Mouse (Mus musculus) heart, embryonic 12.5 days (tissue): ENCODE measurements at regions not wholly inside any gene's neighbourhood (a gene's known extent, or its start where the extent isn't known, plus 50 kb on each side); places are given as distances from the start of the nearest gene placed in this dataset.

Experiments
- ATAC-seq: fragments of 200-750 bp; cut with Nextera tagmentation; 2 replicates; pipeline ENCODE4 v1.8.0; 2017; ENCODE audit warnings: moderate TSS enrichment, moderate library complexity; ENCODE audit not compliant: insufficient number of reproducible peaks, low FRiP score
- H3K27ac ChIP-seq: fragments of 300-500 bp; sonication (generic); 2 replicates; pipeline ENCODE4 v1.5.1; 2016; ENCODE audit warnings: mild to moderate bottlenecking, moderate library complexity; ENCODE audit not compliant: poor library complexity, severe bottlenecking
- H3K27me3 ChIP-seq: fragments of 300-500 bp; sonication (generic); replicated peaks from 2 replicates; pipeline ENCODE4 v1.6.1; 2016; ENCODE audit warnings: mild to moderate bottlenecking, moderate library complexity
- H3K36me3 ChIP-seq: fragments of 300-500 bp; sonication (generic); 2 replicates; pipeline ENCODE4 v1.6.1; 2016; ENCODE audit warnings: mild to moderate bottlenecking, moderate library complexity
- H3K4me1 ChIP-seq: fragments of 300-500 bp; sonication (generic); replicated peaks from 2 replicates; pipeline ENCODE4 v1.6.1; 2016; ENCODE audit warnings: mild to moderate bottlenecking
- H3K4me2 ChIP-seq: fragments of 300-500 bp; sonication (generic); 2 replicates; pipeline ENCODE4 v1.6.1; 2016; ENCODE audit warnings: mild to moderate bottlenecking, moderate library complexity
- H3K4me3 ChIP-seq: fragments of 300-500 bp; sonication (generic); 2 replicates; pipeline ENCODE4 v1.5.1; 2016; ENCODE audit warnings: mild to moderate bottlenecking
- H3K9ac ChIP-seq: fragments of 300-500 bp; sonication (generic); 2 replicates; pipeline ENCODE4 v1.6.1; 2016; ENCODE audit warnings: mild to moderate bottlenecking, moderate library complexity
- H3K9me3 ChIP-seq: fragments of 300-500 bp; sonication (generic); replicated peaks from 2 replicates; pipeline ENCODE4 v1.6.1; 2016; ENCODE audit warnings: mild to moderate bottlenecking, moderate library complexity
- WGBS: fragments of 180-500 bp; shearing (Covaris S2); methylation state at CpG from one replicate; pipeline ENCODE4 v1.1.7; 2016; 5-methylcytosine and 5-hydroxymethylcytosine counted together

DNA sequence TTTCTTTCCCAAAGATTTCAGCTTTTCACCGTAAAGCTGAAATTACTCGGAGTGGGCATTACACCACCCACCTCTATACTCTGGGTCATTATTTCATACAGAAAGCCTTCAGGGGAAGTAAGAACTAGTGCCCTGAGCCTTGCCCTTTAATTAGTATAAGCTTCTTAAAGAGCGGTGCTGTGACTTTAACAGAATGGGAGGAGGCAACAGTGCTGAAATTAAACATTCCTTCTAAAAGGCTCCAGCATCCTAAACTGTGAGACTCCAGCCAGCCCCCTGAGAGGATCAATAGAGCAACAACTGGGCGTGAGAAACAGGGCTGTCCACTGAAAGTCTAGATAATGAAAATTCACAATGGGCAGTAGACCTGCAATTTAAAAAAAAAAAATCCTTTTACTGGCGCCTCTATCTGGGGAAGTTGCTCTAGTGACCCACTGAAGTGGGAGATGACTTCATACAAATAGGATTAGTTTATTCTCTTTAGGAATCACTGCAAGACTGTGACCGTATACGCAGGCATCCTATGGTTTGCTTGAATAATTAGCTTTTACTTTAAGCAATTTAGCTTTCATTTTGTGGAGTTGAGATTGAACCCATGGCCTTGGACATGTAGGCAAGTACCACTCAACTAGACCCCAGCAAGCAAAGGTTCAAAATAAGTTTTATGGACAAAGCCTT is 233.9 kb downstream of the Ube2cbp start:
- no peak overlapping the region for H3K4me2 ChIP-seq
- ATAC-seq = no peak
- H3K9me3 ChIP-seq = no peaks in the 10 kb centered on the region
- 61% methylated on average over 7 of the region's 7 CpGs for WGBS
- no peaks in the 10 kb centered on the region for H3K27me3 ChIP-seq
- H3K36me3 ChIP-seq = no peaks in the 10 kb centered on the region
- H3K9ac ChIP-seq = no peak overlapping the region
- no peak overlapping the region for H3K4me3 ChIP-seq
- H3K27ac ChIP-seq = no peak overlapping the region
- 0 out of 2 replicates have a peak, but pooled peaks cover 7% of the 10 kb centered on the region for H3K4me1 ChIP-seq

DNA sequence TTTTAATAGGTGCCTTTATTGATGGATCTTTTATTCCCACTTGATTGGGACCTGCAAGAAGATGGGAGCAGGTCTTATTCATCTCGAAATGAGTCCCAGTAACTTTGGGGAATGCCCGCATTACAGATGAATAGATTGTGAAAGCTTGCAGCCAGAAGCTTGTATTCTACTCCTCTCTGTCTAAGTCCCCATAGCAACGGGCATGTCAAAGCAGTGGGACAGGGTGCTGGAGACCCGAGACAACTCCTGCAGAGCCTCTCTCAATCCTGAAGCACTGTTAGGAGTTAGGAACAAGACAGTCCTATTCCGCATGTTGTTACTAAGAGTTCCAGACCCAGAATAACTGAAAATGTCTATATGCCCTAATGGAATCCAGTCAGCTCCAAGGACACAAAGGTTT is 233.1 kb downstream of the Ube2cbp start:
- H3K4me3 ChIP-seq = no peak overlapping the region
- H3K27me3 ChIP-seq = no peaks in the 10 kb centered on the region
- ATAC-seq = no peak
- 0 out of 2 replicates have a peak, but pooled peaks cover 7% of the 10 kb centered on the region for H3K4me1 ChIP-seq
- H3K27ac ChIP-seq = no peak overlapping the region
- H3K36me3 ChIP-seq = no peaks in the 10 kb centered on the region
- no peak overlapping the region for H3K4me2 ChIP-seq
- WGBS = 80% methylated on average over 5 of the region's 5 CpGs
- H3K9me3 ChIP-seq = no peaks in the 10 kb centered on the region
- no peak overlapping the region for H3K9ac ChIP-seq

DNA sequence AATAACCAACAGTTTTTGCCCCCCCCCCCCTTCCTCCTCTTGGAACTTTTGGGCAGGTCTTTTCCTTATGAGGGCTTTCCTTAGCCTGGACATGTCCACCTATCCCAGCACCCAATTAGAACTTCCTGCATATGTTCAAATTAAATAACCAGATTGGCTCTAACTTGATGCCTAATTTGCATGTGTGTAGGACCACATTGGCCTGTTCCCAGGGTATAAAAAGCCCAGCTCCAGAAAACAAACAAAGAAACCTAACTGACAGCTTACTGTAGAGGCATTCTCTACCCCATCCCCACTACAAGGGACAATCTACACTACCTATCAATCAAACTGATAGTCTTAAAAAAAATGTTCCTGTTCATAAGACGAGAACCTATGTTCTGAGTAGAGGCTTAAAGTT is 232.6 kb downstream of the Ube2cbp start:
- ATAC-seq = no peak

DNA sequence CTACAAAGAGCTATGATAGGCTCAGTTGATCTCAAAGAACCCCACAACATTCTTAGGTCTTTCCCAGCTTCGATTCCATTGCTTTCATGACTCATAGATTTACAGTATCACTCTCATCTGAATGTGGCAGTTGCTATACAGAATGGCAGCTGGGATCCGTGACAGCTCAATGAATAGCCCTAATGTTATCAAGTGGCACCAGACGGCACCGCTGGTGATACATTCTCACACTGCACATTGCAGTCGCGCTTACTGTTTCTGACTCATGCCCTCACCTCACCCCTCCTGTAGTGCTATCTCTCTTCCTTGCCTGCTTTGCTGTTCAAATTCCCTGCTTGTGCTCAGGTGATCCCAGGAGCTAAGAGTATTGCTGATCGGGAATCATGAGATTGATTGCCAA is 231.0 kb downstream of the Ube2cbp start:
- no peaks in the 10 kb centered on the region for H3K9me3 ChIP-seq
- H3K4me1 ChIP-seq = 0 out of 2 replicates have a peak, but pooled peaks cover 7% of the 10 kb centered on the region
- no peak overlapping the region for H3K9ac ChIP-seq
- no peaks in the 10 kb centered on the region for H3K36me3 ChIP-seq
- ATAC-seq = 0 out of 2 replicates have a peak, but pooled peaks have one; percentile 22
- 48% methylated on average over 7 of the region's 7 CpGs for WGBS
- H3K27me3 ChIP-seq = no peaks in the 10 kb centered on the region
- H3K4me2 ChIP-seq = no peak overlapping the region
- no peak overlapping the region for H3K27ac ChIP-seq
- no peak overlapping the region for H3K4me3 ChIP-seq

More for the DNA sequence above, 232.6 kb downstream of the Ube2cbp start:
- Histone ChIP-seq H3K9ac (no peak overlapping the region), H3K36me3 (no peaks in the 10 kb centered on the region), H3K4me2 (no peak overlapping the region), H3K27me3 (no peaks in the 10 kb centered on the region), H3K4me1 (0 out of 2 replicates have a peak, but pooled peaks cover 7% of the 10 kb centered on the region), H3K27ac (no peak overlapping the region), H3K9me3 (no peaks in the 10 kb centered on the region), H3K4me3 (no peak overlapping the region)
- WGBS = 71% methylated on average over 1 of the region's 1 CpGs

DNA sequence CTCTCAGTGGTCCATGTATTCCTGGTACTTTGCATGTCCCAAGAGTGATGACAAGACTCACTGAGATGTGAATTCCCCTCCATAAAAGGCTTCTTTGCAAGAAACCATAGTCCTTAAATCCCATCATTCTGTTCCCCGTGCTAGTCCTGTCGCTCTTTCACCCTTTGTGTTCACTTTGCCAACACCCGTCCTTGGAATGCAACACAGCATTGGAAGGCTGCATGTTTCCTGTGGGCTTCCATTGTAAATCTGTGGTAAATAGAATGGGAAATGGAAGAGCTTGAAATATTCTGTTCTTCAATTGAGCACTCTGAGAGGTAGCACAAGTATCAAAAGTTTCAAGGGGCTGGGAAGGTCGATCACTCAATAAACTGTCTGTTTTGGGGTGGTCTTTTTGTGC is 226.1 kb downstream of the Ube2cbp start:
- WGBS = 73% methylated on average over 4 of the region's 4 CpGs
- peaks cover 11% of the 10 kb centered on the region; the same call in 1 of the 2 replicates for H3K4me1 ChIP-seq
- no peaks in the 10 kb centered on the region for H3K36me3 ChIP-seq
- no peak overlapping the region for H3K9ac ChIP-seq
- no peak overlapping the region for H3K4me2 ChIP-seq
- H3K4me3 ChIP-seq = no peak overlapping the region
- no peaks in the 10 kb centered on the region for H3K27me3 ChIP-seq
- ATAC-seq = no peak
- no peak overlapping the region for H3K27ac ChIP-seq
- H3K9me3 ChIP-seq = no peaks in the 10 kb centered on the region

DNA sequence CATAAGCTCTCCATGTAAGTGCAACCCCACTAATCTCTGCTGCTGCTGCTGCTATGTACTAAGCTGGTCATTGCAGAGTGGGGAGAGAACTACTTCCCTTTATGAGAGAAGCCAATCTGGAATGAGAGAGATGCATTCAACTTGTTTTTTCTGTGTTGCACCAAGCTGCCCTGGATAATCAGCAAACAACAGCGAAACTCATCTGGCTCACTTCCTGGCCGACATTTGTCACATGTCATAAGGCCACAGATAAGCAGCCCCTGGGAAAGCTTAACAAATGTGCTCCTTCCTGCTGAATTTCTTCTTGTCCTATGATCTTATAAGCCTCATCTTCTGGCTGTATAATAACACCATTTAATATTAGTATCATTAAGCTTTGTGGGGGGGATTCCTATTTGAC is 224.5 kb downstream of the Ube2cbp start:
- no peak overlapping the region for H3K4me3 ChIP-seq
- no peaks in the 10 kb centered on the region for H3K36me3 ChIP-seq
- H3K27ac ChIP-seq = no peak overlapping the region
- WGBS = 18% methylated on average over 2 of the region's 2 CpGs
- H3K9ac ChIP-seq = no peak overlapping the region
- no peak for ATAC-seq
- H3K9me3 ChIP-seq = no peaks in the 10 kb centered on the region
- no peaks in the 10 kb centered on the region for H3K27me3 ChIP-seq
- peaks cover 6% of the 10 kb centered on the region; the same call in 1 of the 2 replicates for H3K4me1 ChIP-seq
- H3K4me2 ChIP-seq = no peak overlapping the region

DNA sequence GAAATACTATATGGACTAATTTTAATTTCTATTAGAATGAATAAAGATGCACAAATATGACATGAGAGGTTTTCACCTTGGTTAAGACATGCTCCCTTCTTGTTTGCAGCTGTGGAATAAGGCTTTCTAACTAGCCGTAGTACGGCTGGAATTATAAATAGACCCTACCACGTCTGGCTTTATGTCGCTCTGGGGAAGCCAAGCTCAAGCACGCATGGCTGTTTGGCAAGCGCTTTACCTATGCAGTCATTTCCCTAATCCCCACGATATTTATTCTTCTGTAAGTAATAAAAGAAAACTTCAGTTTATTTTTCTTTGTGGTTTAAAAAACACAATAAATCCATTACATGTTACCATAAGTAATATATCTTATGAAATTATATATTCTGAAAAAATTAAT is 223.9 kb downstream of the Ube2cbp start:
- H3K9ac ChIP-seq = no peak overlapping the region
- H3K27me3 ChIP-seq = no peaks in the 10 kb centered on the region
- no peak overlapping the region for H3K27ac ChIP-seq
- H3K9me3 ChIP-seq = no peaks in the 10 kb centered on the region
- WGBS = 45% methylated on average over 7 of the region's 7 CpGs
- H3K4me2 ChIP-seq = no peak overlapping the region
- no peak overlapping the region for H3K4me3 ChIP-seq
- H3K36me3 ChIP-seq = no peaks in the 10 kb centered on the region
- H3K4me1 ChIP-seq = peaks cover 5% of the 10 kb centered on the region; the same call in 1 of the 2 replicates
- ATAC-seq = no peak

DNA sequence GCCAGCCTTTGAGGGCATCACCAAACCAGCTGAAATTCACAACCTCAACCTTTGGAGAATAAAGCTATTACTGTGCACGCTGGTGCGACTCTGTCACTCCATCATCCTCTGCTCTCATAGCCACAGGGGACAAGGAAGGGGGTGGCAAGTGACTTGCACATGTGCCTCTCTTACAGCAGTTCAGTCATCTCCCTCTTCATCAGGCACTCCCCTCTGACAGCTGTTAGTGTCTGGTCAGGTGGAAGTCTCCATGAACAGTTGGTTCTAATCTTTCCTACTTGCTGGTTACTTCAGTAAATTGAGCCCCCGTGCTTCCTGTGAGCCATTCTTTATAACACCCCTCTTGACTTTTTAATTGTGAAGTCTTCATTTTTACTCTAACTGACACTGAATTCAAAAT is 214.6 kb downstream of the Ube2cbp start:
- Histone ChIP-seq H3K4me1 (no peaks in the 10 kb centered on the region), H3K9ac (no peak overlapping the region), H3K27me3 (no peaks in the 10 kb centered on the region), H3K27ac (no peak overlapping the region), H3K9me3 (no peaks in the 10 kb centered on the region), H3K4me3 (no peak overlapping the region), H3K36me3 (no peaks in the 10 kb centered on the region), H3K4me2 (no peak overlapping the region)
- 81% methylated on average over 3 of the region's 3 CpGs for WGBS
- ATAC-seq = no peak

DNA sequence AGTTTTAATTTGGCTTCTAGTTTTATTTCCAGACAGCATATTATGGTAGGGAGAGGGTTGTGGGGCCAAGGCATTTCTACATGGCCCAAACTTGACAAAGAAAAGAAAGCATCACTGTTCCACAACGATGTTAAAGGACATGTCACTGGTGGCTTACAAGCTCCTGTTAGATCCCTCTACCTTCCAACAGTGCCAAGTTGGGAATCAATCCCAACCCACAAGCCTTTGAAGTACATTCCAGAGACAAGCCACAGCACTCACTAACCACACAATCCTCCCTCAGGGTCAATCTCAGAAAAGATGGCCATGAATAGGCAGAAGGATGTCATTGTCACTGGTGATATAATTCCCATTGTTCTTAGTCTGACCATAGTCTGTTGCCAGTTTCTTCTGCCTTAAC is 213.4 kb downstream of the Ube2cbp start:
- H3K4me1 ChIP-seq = no peaks in the 10 kb centered on the region
- no peaks in the 10 kb centered on the region for H3K27me3 ChIP-seq
- no peak overlapping the region for H3K4me2 ChIP-seq
- no peaks in the 10 kb centered on the region for H3K36me3 ChIP-seq
- no peak overlapping the region for H3K27ac ChIP-seq
- ATAC-seq = no peak
- 87% methylated on average over 1 of the region's 1 CpGs for WGBS
- H3K4me3 ChIP-seq = no peak overlapping the region
- no peaks in the 10 kb centered on the region for H3K9me3 ChIP-seq
- H3K9ac ChIP-seq = no peak overlapping the region
